Mouse (Mus musculus) lung, postnatal 4 days (tissue): ENCODE data around the gene Map10.

ENCODE experiments used
- DNase-seq, 2 experiments: peaks; one replicate each; pipeline ENCODE4 v3.0.0; 2021

Map10 gene

DNA sequence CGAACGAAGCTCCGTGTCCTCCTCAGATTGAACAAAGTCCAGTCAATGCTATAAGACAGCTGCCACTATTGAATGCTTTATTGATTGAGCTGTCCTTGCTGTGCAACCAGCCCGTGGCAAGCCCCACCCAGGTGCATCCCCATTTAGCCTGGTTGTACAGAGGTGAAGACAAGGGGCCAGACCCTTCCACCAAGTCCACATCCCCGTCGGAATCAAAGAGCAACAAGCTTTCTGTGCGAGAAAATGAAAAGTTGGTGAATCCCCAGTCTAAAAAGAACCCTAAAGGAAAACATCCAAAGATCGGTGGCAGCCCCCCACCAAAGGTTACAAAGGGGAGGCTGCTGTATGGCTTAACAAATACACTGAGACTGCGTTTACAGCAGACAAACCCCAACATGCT is 1.3 kb downstream of the Map10 start:
- DNase-seq: no peak

DNA sequence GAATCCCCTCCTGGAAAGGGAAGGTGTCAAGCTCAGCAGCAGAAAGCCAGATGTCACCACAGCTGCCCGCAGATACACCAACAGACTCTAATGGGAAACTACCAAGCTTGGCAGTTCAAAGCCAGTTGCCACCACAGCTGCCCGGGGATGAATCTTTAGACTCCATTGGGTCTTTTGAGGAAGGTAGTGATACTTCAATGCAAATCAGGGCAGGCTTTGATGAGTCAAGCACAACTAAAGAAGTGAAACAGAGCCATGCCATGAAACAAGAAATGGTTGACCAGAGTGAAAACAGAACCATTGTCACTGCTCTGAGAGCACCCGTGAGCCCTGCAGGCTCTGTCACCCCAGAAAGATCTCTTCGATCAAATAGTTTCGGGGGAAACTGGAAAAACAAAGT is 1.8 kb downstream of the Map10 start:
- no peak for DNase-seq

DNA sequence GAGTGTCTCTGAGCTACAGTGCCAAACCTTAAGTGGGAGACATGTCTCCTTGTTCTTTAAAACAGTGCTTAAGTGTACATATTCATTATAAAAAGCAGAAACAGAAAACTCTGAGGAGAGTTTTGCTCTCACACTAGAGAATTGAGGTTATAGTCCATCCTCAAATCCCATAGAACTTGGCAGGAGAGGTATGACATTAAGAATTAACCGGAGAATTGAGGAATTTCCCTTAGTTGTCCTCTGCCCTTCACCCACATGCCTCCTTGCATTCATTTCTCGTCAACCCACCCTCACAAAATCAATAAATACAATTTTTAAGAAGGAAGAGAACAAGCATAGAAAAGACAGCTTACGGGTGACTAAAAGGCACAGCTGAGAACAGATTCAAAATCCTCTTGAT is 6.2 kb downstream of the Map10 start:
- DNase-seq: no peak

DNA sequence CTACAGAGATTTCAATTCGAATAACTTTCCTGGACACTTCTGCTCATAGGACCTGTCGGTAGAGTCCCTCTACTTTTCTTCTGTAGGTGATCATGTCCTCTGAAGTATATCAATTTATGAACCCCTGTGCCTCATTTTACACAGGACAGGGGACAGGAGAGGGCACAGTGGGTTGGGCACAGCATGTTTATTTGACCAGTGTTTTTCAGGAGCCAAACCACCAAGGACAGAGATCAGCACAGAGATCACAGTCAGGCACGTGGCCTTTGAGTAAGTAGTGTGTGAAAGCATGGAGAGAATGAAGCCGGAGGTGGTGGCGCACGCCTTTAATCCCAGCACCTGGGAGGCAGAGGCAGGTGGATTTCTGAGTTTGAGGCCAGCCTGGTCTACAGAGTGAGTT is 7.9 kb downstream of the Map10 start:
- DNase-seq: no peak

DNA sequence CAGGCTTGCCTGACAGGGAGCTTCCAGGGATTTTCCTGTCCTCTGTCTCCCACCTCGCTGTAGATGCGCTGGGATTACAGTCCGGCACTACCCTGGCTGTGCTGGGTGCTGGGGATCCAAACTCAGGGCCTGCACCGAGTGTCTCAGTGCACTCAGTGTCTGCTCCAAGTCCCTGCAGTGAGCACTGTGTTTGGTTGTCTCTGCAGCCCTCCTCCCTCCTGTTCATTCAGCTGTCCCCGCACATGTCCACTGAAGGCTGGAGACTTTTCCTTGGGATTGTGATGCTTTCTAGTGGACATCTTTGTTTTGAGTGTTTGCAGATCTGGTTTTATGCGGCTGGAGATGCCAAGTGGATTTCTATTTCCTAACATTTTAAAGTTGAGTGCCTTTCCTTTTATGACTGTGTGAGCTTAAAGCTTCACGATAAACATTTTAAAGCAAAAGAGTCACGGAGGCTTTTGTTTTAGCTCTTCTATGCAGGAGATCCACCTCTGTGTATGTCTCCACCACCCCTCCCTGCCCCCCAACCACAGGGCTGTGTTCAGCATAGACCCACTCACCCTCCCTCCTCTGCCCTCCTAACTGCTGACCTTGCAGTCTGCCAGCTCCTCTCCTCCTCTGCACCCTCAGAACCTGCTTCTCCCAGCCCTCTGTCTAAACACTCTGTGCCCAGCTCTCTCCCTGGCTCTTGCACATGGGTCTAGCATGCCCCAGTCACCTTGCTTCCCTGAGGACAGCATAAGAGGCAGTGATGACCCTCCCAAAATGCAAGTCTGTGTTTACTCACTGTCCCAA is 9.4 kb downstream of the Map10 start:
- no peak for DNase-seq

DNA sequence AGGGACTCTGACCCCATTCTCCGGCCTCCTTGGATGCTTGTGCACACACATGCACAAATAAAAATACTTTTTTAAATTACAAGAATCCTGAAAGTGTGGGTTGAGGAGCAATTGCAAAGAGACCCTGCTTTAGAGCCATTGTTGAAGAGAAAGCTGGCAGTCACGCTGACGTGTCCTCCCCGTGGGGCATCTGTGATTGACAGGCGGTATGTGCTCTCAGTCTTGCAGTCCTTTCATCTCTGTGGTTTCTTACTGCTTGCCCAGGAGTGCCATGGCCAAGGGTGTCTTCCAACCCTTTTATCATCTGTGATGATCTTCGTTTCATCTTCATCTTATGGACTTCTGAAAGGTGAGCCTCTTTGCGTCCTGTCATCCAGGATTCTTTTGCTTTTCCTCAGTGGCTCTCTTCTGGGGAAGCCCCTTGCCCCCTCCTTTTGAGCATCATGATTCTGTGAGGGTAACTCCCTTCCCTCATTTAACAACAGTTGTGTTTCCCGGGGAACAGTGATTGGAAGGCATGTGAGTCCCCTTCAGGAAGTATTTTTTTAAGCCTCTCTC is 11.3 kb downstream of the Map10 start:
- no peak for DNase-seq

DNA sequence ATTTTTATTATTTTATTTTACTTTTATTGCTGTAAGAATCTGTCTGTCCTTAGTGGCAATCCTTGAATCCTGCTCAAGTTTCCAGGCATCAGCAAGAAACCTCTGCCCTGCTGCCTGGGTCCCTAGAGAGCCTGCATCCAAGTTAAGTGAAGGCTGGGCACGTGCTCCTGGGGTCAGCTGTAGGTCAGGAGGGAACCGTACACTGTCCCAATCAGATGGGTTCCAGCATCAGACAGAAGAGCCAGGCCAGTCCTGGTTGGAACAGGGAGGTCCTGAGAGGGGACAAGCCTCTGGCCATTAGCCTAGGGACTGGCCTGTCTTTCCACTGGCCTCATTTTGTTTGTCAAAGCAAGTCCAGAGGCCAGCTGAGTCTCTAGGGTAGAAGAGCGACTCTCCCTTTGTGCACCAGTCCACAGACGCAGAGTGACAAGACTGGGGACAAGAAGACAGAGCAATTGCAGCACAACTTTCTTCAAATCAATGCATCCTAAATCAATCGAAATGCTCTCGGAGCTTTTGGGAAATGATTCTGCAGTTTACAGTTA is 15.7 kb downstream of the Map10 start:
- DNase-seq: no peak

DNA sequence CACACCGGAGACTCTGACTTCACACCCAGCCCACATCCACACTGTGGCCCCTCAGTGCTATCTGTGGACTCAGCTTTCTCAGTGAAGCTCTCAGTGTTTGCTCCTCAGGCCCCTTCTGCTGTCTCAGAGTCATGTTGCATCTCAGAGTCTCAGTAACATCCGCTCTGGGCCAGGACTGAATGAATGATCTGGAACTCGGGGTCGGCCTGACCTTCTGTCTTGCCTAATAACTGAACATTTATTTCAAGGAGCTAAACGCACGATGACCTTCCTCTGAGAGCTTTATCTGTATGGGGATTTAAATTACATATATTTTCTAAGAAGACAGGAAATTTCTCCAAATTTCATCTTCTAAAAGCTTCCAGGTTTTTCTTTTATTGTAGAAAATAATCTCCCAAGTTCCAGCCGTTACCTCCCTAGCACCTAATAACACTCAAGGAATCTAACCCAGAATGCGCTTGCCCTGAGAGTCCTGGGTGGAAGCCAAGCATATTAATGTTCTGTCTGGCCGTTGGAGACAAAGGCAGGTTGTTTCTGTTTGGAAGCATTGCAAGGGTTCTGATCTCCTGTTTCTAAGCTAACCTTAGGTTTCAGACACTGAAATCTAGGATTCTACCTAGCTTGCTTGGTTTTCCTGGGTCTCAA is 16.7 kb downstream of the Map10 start:
- DNase-seq: no peak

DNA sequence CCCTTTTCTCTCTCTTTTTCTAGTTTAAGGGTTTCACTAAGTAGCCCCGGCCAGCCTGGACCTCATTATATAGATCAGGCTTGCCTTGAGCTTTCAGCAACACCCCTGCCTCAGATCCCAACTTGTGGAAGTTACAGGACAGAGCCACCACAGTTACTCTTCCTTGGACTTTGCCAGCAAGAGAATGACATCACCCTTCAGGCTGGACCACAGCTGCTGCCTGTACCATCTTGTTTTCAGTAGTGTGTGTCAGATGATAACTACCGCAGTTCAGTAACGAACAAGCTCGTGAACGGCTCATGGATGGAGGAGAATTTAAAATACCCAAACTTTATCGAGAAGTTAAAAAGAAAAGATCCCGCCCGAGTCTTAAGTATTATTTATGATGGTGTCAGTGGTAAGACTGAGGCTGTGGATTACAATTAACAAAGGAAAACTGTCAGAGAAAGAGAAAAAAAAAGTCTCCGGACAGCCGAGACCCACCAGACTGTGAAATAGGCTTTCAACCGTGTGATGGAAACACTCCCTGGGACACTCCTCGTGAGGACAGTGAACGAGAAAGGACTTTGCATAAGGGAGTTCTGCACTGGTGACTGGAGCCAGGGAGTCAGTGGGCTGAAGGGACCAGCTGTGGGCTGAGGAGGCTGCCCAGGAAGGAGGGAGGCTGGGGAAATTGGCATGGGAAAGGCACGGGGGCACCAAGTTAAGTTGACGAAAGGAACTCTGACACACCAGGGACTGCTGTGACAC is 20.7 kb downstream of the Map10 start:
- no peak for DNase-seq

DNA sequence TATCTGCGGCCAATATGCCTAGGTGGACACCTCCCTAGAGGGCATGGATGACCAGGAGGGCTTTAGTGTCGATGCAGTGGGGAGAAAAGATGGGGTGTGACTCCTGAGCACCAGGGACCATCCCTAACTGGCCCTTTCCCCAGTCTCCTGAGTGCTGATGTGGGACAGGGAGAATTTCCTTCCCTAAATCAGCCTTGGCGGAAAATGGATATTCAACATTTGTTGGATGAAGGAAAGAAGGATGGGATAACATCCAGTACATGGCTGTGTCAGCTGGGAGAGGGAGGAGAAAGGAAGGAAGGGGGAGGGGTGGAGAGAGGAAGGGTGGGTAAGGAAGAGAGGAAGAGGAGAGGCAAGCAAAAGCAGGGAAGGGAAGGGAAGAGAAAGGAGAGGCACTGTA is 21.3 kb downstream of the Map10 start:
- no peak for DNase-seq

DNA sequence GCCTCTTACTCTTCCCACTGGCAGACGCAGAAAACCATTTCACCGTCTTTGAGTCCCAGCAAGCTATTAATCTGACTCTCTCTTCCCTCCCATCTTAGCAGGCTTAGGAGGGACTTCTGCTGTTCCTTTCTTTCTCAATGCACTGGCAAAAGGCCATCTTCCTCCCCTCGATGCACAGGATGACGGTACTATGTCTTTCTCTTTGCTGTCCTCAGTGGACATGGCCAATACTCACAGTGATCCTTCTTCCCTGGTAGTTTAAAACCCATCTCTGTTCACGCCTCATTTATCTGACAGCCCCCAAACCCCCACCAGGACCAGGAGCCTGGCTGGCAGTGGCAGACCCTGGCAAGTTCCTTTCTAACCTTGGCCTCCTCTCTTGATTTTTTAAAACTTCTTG is 22.8 kb downstream of the Map10 start:
- DNase-seq: no peak

DNA sequence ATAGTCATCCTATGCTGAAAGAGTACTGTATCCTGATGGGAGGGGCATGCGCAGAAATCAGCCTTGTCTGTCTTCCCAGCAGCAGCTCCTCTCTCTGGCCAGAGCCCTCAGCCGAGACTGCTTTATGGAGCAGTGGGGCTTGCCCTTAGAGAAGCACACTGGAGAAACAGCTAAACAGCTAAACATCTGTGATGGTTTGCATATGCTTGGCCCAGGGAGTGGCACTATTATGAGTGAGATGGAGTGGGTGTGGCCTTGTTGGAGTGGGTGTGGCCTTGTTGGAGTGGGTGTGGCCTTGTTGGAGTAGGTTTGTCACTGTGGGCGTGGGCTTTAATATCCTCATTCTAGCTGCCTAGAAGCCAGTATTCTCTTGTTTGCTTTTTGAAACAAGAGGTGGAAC is 23.6 kb downstream of the Map10 start:
- DNase-seq: no peak

DNA sequence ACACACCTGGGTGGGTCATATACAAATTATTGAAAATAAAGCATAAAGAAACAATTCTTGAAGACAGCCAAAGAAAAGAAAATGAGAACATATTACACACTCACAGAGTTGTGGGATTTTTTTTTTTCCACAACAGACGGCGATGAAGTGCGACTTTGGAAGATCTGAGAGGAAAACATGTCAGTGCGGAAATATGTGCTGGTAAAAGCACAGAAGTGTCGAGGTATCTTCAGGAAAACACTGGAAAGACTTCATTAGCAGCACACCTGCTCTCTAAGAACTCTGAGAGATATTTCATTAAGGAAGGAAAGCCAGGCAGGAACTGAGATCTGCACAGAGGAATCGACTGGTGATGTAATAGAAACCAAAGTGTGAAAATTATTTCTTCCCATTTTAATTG is 26.3 kb downstream of the Map10 start:
- DNase-seq: no peak

DNA sequence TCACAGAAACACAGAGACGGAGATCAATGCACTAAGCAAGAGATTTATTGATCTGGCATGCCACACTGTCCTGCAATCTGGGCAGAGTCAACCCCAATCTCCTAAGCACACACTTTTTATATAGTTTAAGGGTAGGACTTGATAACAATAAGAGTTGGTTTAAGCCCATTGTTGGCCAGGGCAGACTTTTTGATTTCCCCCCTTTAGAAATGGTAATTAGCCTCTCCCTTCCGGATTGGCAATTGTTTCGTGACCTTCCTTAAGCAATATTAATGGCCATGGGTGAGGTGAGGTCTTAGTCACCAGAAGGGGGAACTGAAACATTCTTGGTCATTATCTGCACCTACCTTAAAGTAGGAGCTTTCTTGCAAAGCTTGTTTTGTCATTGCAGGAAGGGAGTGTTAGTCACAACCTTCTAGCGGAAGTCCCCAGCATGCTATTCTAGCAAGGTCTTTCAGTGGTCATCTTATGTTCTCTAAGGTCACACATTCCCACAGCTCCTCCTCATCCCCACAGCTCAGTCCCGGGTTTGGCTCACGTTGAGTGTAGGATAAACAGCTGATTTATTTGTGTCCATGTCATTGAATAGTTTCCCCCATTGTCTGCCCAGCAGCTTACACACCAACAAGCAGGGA is 29.9 kb downstream of the Map10 start:
- no peak for DNase-seq

DNA sequence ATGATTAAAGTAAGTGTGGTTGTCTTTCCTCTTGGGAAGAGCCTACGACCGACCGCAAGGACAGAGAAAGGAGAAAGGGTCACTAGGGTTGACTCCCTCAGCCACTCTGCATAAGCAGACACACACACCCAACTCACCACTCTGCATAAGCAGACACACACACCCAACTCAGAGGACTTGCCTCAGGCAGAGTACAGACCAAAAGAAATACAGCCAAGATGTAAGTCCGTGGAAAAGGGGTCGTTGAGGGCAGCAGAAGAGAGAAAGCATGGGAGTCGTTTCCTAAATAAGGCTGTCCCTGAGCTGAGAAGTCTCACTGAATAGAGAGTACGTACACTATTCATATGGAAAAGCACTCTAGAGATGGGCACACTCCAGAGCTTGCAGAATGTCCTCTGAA is 30.8 kb downstream of the Map10 start:
- DNase-seq: no peak

DNA sequence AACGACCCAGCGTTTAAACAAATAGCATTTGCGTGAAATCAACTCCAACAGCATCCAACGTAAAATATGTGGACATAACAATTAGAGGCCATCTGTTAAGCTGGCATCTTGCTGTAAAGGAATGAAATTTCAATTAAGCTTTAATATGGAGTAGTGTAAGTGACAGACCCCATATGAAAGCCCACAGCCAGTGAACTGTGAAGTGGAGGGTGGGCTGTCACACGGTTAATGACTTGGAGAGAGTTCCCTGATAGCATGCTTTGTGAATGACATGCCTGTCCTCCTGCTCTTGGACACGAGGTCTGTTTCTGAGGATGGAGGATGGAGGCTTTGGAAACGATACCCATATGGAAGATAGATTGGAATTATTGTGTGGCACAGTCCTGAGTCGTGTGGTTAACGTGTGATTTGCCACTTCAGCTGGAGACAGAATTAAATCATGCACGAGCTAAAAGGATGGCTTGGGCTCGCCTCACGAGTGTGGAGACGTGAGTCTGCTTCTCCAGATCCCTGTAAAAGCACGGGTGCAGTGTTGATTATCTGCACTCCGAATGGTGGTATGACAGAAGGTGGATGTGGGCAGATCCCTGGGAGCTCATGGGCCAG is 33.4 kb downstream of the Map10 start:
- no peak for DNase-seq

DNA sequence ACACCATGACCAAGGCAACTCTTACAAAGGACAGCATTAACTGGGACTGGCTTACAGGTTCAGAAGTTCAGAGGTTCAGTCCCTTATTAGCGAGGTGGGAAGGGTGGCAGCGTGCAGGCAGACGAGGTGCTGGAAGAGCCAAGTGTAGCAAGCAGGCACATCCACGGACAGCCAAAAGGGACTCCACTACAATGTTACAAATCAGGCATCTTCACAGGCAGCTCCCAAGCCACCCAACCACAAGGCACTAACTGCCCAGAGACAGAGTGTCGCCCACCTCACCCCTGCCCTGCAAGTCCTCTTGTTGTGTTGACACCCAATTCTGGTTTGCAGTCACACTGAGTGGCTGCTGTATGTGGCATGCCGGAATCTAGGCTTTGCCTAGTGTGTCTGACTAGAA is 34.8 kb downstream of the Map10 start:
- no peak for DNase-seq

DNA sequence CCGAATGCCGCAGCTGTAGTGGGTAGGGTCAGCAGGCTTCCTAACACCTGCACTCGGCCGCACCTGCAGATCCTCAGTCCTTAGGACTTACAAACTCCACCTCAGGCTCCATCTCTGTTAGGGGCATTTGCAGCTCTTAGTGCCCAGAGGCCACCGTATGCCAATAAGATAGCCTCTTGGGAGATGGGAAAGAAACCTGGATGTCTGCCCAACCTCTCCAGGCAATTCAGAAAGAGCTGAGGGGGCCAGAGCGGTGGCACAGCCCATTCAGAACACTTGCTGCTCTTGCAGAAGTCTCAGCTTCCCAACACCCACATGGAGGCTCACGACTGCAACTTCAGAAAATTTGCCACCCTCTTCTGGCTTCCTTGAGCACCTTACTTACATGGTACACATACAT is 36.2 kb downstream of the Map10 start:
- DNase-seq: no peak

DNA sequence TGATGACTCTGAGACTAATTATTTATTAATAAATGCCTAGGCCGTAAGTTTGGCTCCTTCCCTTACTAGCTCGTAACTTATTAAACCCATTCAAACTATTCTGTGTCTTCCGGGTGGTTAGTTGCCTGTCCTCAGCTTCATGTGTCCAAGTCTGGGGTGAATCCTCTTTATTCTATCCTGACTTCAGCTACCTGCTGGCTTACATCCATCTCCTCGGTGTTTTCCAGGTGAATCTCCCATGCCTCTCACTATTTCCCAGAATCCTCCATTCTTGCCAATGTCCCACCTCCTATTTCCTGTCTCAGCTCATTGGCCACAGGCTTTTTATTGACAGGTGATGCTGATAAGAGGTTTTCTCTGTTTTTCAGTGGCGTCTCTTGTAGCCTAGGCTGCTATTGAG is 39.6 kb downstream of the Map10 start:
- no peak for DNase-seq

DNA sequence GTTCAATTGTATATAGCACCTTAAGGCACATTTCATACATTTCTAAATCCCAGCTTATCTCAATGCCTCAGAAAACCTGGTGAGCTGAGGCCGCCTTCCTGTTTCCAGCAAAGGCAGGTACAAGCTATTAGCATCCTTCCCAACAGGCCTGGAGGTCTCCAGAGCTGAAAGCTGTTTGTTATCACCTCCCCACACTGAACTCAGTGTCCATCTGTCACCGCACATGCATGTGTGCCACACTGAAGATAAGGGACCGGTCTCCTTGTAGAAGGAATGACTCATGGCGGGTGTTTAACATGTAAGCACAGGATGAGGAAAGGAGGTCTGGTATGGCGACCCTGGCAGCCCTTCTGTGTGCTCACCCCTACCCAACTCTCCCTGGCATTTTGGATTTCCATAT is 41.9 kb downstream of the Map10 start:
- DNase-seq: no peak

DNA sequence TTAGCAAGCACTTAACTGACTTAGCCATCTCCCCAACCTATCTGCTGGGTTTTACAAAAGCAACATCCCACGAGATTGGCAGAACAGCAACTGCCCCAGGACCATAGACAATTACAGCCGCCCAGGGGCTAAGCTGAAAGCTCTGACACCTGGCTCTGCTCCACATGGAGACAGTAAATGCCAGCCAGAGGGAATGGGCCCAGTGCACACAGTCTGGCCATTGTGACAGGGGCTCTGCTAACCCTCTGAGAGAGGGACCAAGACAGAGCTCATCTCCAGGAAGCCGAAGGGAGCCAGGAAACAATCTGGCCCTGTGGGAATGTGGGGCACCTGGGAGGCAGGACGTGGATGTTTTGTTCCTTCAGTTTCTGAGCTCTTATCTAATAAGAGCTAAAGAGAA is 46.6 kb downstream of the Map10 start:
- no peak for DNase-seq

DNA sequence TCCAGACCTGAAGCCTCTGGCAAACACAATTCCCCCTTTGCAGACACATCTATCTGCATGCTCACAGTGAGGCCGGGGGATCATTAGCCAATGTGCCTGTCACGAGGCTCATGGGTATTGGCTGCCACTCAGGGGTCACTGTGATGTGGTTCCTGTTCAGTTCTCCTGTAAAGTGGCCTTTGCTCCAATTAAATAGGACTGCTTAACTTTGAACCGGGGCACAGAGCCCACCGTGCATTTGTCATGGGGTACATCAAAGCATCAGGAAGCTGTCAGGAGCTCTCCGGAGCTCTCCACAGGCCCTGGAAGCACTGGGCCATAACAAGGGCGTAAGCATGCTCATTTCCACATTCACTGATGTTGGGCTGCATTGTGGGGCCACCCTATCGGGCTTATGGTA is 47.0 kb downstream of the Map10 start:
- DNase-seq: no peak

DNA sequence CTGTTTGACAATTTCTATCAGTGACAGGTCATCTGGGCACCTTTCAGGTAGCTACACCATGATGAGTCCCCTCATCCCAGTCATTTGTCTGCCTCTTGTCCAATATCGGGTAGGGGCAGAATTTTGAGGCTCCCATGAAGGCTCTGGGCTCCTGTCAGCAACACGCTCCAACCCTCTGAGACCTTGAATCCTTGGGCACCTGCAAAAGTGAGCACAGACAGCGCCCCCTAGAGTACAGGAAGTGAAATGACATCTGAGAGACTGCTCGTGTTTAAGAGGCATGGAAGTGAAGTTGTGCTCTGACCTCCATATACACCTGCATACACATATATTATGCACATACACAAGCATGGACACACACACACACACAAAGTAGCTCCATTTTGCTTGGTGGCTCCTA is 49.3 kb downstream of the Map10 start:
- DNase-seq: no peak
